Mouse (Mus musculus) kidney, postnatal 10 days (tissue): Measurements from ENCODE around the gene Wnt3a.

Experiments
- DNase-seq: peaks from one replicate; pipeline ENCODE4 v3.0.0; 2021; ENCODE audit warnings: mixed read lengths

Wnt3a gene

DNA sequence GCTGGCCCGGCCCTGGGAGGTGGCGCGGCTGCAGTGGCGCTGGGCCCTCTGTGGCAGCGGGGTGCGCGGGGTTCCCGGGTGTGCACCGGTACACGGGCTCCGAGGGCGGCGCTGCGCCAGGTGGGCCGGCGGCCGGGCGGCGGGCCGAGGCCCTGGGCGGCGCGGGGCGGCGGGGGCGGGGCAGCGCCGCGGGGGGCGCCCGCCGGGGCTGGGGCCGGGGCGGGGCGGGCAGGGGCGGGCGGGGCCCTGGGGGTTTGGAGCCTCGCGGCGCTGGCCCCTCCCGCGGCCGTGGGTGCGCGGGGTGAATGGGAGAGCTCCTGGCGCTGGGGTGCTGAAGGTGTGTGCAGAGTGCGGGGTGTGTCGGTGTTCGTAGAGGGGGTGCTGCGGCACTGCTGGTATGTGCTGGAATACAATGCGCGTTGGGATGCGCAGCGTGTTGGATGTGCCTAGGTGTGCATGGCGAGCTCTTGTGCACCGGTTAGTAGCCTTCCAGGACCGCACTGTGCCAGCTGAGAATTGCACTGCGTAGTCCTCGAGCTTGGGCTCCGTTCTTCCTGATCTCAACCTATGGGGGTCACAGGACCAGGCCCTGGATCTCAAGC is at the start of gene Wnt3a:
Gene Wnt3a, minus strand, starts transcription at position 51 of the 602 bp plus-strand sequence.
- no peak for DNase-seq

DNA sequence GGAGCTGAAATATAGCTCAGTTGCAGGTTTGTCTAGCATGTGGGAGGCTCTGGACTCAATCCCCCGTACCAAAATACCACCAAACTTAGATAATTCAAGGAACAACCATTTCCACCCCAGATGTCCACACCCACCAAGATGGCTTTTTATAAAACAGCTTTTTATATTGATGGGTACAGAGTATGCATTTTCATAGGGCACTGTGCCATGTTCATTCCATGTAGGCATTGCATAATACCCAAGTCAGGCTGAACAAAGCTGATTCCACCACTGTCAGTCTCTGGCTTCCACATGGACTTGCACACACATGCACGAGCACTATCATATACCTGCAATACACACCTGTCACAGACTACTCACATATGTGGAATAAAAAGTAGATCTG is 48.2 kb upstream of the Wnt3a start:
- no peak for DNase-seq

DNA sequence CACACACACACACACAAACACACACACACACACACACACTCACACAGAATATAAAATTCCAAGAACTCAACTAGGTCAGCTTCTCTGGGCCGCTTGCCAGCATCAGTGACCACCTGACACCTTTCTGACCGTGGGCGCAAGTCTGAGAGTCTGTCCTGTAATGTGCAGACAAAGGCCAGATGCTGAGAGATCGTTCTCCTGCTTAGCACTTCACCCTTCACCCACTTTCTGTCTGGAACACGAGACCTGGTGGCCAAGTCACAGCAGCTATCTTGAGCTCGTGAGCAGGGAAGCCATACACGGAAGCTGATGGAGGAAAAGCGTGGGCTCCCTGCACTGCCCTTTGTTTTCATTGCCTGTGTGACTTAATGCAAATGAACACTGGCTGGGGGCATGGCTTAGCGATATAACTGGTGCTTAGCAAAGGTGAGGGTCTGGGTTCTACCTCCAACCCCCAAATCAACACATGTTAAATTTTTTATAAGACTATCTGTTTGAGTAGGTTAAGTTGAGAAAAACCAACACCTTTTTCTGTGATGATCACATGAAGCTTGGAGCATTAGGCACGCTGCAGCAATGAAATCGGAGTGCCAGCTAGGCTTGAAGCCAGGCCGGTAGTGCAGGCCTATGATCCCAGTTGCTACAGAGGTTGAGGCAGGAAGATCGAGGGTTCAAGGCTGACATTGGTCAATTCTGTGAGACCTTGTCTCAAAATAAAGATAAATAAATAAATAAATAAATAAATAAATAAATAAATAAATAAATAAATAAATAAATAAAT is 47.6 kb upstream of the Wnt3a start:
- DNase-seq: peak; percentile 79

DNA sequence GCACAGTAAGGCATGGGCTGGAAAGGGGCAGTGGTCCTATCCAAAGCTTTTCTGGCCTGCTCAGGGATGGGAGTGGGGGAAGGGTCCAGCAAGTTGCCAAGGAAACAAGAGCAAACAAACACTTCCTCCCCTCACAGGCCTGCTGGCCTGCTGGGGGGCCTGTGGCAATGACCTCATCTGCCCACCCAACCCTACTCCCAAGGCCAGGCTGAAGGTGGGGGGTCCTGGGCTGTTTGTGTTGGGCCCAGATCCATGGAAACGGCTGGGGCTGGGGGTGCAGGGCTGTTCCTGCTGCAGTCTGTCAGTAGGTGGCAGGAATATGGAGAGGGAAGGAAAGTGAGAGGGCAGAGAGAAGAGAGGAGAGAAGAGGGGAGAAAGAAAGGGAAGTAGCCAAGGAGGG is 45.8 kb upstream of the Wnt3a start:
- DNase-seq: no peak

DNA sequence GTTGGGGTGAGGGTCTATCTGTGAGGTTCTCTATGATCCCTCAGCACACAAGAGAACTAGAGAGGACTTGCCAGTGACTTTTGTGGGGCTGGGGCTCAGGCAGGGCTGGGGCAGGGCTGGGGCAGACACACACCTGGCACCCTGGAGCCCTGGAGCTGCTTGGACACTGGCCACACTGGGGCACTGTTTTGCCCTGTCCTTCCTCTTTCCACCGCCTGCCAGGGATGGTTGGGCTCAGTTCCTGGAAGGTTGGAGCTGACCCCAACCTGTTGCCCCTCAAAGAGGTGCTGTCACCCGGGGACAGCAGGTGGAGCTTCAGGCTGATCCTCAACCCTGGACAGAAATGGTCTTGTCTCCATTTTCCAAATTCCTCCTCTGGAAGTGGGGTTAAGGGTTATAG is 45.4 kb upstream of the Wnt3a start:
- DNase-seq: no peak

DNA sequence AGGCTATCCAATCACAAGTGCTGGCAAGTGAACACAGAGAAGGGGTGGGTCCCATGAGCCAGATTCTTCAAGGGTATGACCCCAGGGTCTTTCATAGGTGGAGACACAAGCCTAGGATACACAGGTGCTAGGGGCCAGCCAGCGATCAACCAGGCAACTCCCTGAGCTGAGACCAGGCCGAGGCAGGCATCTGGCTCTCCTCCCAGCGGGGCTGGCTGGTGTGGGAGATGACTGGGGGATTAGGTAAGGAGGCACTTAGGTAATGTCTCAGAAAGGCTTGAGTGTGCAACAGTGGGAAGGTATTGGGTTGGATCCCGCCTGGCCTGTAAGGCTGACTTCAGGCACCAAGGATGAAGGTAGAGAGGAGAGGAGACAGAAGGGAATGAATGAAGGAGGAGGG is 44.6 kb upstream of the Wnt3a start:
- DNase-seq: no peak

DNA sequence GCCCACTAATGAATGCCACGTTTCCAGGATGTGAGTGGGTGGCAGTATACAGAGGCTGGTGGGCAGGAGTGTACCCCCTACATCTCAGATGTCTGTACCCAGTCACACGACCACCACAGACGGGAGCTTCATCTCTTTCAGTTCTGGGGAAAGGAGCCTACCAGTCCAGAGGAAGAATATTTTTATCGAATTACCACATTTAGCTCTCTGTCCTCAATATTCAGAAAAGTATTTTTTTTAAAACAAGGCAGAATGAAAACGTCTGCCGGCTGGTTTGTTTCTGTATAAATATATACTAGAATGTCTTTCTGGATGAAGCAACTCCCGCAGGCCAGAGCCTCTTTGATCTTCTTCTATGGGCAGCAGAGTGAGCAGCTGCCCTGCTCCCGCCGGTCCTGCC is 42.4 kb upstream of the Wnt3a start:
- DNase-seq: no peak

DNA sequence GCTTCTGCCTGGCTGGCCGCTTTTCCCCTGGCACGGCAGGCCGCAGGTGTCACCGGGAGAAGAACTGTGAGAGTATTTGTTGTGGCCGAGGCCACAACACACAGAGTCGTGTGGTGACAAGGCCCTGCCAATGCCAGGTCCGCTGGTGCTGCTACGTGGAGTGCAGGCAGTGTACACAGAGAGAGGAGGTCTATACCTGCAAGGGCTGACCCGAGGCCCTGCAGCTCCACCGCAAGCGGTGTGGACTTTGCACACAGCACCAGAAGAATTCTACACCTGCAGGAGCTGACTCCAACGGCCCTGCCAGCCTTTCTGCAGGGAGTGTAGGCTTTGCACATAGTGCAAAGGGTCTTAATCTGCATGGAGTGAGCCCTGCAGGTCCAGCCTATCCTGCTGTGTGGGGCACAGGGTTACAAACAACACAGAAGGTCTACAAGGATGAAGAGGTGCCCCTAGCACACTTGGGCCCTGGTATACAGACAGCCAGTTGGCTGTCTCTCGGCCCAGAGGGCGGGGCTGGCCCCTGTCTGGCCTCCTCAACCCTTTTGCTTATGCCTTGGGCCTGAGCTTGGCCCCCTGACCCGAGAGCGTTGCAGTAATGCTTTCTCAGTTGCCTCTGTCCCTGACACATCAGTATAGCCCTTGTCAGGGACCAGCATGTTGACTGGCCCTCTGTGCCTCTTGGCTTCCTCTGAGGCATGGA is 40.8 kb upstream of the Wnt3a start:
- DNase-seq: no peak

DNA sequence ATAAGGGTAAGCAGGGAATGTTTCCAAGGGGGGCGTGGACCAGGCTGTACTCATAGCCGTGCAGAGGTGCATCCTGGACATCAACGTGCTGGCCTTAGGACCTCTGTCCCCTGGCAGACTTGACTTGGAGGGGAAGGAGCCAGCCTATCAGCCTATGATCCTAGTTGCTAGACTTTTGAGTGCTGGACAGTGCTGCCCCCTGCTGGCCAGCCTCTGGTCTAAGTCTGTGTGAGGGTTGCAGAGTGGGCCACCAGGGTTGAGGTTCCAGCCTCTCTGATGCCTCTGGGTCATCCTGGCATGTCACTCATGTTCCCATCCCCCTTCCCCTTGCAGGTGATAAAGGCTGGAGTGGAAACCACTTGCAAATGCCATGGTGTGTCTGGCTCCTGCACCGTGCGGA is 40.0 kb upstream of the Wnt3a start:
- peak; percentile 87 for DNase-seq

DNA sequence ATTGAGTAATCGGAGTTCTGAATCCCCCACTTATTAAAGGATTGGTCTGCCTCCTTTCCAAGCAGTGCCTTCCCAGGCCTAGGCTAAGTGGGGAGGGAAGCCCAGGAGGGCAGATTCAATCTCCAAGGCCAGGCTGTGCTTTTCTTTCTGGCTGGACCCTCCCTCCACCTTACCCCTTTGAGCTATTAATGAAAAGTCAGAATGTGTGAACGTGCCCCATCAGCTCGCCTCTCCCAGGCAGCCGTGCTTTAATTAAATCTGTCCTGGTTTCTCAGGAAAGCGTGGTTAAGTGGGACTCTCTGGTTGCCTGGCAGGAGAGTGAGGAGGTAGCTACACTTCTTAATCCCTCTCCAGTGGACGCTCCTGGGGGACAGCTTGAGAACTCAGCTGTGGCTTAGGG is 39.1 kb upstream of the Wnt3a start:
- no peak for DNase-seq

DNA sequence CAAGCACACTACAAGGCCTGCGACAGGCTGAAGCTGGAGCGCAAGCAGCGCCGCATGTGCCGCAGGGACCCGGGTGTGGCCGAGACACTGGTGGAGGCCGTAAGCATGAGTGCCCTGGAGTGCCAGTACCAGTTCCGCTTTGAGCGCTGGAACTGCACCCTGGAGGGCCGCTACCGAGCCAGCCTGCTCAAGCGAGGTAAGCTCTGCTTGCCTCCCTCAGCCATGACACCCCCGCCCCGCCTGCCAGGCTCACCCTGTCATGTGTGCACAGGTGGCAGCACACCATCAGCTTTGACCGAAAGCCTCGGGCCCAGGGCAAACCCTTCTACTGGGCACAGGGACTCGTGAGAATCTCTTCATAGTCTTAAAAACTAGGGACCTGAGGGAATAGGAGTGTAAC is 37.1 kb upstream of the Wnt3a start:
- DNase-seq: peak; percentile 47

DNA sequence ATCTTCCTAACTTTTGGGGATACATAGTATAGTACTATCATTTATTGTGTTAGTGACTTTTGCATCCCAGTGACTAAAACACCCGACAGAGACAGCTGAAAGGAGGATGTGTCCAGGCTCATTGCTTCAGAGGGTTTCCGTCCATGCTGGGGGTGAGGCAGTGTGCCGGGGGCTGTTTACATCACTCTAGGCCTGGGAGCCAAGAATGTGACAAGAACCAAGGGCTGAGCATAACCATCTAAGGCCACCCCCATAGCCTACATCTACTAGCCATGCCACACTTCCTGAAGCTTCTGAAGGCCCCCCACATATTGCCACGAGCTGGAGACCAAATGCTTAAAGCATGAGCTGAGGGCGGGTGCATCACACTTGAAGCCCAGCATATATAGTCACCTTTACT is 34.2 kb upstream of the Wnt3a start:
- no peak for DNase-seq

DNA sequence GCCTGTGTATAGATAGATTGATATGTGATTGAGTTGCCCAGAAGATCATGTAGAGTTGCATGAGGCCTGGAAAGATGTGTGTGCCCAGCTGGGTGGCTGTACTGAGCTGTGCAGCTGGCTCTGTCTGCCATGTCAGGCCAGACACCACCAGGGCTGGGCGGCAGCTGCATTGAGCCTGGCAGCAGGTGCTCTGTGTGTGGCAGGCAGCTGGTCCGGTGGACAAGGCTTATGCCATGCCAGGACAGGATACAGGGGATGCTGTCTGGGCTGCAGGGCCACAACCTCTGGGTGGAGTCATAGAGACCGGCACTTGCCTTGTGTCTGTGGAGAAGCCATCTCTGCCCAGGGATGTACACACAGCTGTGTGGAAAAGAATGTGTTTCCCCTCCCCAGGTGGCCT is 32.4 kb upstream of the Wnt3a start:
- DNase-seq: no peak

DNA sequence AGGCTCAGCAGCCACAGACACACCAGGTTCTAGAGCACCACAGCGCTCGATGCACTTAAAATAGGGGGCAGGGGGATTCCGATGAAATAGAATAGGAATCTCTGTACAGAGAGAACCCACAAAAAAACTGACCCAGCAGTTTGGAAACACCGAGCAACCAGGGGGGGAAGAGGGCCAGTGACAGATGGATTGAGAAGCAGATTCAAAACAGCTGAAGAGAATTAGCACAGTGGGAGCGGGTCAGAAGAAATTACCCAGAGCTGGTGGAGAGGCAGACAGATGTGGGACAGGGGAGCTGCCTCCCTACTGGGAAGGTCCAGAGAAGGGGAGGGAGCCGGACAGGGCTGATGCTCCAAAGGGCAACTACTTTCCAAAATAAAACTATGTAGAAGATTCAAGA is 26.0 kb upstream of the Wnt3a start:
- no peak for DNase-seq

DNA sequence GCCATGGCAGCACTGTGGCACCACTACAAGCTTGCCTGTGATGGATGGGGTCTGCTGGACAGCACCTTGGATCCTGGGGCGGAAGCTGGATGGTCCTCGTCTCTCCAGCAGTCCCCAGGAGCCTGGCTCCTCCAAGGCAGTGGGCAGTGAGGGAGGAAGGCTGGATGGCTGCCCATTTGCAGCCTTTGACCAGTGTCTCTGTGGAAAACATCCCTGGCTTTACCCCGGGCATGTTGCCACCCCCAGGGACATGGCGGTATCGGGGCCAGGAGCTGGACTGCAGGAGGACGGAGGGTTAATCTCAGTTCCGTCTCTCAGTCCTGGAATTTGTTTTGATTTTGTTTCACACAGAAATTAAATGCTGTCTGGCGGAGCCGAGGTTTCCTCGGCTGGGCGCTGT is 23.4 kb upstream of the Wnt3a start:
- DNase-seq: peak; percentile 48

DNA sequence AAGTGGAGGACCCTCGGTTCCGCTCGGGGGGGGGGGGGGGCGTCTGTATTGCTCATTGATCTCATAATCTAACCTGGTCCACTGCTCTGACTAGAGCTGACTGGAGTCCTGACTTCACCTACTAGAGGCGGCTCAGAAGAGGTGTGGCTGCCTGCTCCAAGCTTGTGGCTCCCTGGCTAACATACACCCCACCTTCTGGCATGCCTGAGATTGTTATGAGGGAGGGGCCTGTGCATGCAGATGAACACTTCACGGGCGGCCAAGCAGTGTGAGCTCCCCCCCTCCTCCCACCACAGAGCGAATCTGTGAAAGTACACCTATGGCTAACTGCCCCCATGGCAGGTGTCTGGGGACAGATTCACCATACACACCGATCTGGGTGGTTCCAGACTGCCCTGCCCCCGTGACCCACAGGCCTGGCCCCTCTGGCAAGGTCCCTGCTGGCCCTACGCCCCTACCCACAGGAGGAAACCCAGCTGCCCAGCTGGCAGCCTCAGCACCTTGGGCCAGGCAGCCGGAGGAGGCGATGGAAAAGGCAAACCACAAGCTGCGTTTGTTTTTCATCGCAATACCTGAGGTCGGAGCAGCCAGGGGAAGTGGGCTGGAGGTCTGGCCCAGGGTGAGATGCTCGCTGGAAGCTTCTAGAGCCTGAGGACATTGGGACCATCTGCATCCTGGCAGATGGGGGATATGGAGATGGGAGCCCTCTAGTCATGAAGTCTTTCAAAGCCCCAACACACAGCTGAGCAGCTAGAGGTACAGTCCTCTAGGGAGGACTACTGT is 22.7 kb upstream of the Wnt3a start:
- no peak for DNase-seq

DNA sequence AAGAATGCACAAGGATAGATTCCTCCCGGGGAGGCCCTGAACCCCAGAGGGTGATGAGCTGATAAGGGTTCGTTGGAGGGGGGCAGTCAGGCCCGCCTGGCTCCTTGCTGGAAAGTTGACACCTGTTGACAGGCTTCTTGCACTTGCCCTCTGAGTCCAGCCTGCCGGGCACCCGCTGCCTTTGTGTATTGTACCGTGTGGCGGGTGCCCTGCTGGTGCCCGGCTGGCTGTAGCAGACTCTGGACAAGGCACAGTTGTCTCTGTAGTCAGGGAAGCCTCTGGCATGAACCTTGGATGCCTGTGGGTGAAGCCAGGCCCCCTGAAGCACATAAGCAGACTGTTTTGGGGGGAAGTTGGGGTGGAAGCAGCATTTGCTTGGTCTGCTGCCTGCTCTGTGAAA is 21.9 kb upstream of the Wnt3a start:
- DNase-seq: no peak

DNA sequence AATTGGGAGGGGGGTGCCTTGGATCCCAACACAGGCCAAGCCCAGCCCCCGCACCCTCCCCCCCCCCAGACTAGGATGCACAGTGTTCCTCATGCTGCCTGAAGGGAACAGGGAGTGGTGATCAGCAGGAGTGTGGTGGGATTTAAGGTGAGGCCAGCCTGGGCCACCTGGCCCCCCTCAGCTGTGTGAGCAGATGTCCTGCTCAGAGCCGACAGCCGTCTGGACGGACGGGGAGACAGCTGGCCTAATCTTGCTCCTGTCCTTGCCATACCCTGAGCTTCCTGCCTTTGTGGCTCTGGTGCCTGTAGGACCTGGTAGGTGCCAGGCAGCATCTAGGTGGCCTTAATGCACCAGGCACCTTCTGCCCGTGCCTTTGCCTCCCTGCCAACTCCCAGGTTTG is 21.5 kb upstream of the Wnt3a start:
- no peak for DNase-seq

DNA sequence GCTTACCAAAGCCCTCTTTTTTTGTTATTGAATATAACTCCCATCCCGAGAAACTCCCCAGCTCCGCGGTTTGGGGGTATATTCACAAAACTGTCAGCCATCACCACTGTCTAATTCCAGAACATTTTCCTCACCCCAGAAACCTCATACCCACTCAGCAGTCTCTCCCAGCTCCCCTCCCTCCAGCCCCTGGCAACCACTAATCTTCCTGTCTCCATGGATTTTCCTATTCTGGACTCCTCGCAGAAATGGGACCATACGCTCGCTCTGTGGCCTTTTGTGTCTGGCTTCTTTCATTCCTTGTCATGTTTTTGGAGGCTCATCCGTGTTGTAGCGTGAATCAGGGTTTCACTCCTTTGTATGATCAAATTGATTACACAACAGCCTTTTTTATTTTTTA is 19.4 kb upstream of the Wnt3a start:
- DNase-seq: no peak

DNA sequence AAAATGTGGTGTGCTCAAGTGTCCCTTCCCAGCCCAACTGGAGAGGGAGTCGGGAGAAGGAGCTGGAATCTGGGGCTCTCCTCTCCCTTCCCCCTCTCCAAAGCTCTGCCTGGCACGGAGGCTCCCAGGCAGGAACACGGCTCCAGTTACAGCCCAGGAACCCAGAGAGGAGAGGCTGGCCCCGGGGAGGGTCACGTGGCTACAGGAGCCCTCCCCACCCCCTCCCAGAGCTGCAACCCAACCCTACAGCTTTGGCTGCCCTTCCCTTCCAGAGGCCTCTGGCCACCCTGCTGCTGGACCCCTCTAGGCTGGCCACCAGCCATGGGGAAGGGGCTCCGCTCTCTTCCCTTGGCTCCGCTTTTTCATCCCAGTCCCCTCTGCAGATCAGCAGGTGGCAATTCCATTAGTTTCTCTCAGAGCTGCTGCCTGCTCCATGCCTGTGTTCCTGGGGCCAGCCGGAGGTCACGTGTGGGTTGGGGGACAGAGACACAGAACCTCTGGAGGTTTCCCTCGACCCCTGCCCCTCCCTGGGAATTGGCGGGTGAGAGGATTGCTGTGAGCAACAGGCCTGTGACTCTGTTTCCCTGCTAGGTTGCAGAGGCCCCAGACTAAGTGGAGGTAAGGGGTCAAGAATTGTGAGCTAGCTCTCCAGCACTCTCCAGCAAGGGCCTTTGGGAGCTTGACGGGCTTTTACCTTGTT is 18.7 kb upstream of the Wnt3a start:
- peak; percentile 61 for DNase-seq

DNA sequence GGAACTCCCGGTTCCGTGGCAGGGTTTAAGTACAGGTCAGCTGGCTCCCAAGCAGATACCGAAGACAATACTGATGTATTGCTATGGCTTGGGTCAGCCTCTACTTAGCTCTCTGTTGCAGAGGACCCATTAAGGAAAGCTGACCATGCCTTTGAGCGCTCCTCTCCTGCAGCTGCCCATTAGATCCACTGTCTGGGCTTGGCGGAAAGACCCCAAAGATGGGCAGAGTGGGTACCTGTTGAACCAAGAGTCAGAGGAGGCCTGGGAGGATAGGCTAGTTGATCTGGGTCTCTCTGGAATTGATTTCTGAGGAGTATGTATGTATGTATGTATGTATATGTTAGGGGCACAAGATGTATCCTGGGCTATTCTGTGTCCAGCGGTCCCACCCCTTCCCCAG is 18.1 kb upstream of the Wnt3a start:
- no peak for DNase-seq

DNA sequence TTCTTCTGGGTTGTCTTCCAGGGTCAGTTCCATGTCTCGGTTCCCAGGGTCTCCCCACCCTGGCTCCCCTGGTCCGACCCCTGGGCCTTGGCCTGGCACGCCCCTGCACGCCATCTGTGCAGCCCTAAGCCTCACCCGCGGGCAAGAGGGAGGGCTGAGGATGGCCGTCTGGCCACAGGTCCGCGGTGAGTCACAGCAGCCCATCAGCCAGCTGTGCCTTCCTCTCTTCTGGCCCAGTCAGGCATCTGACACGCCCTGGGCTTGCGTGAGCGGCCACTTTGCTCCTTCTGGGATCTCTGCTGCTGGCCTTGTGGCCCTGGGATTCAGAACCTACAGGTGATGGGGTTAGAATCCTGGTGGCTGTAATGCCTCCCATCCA is 17.6 kb upstream of the Wnt3a start:
- peak; percentile 28 for DNase-seq
